Comparison of ENCODE assay signal across 8 mouse cellular contexts in genomic region chr4:125921550-125922316, GRCm38 (mm10).
A peak's percentile ranks its signal among the peaks of the same experiment; 100 is the strongest.
DNase-seq lines count a peak whose midpoint lies in the region; ATAC-seq and TF ChIP-seq lines count a peak whose summit lies in the region.
"Had no signal": no experiment of that assay in that cellular context is flagged by ENCODE, and none has a peak within 500 bp of the region (broad histone marks: within the 10 kb centered on the region; RNA-seq: fewer than 3 reads in every experiment).

No protein-coding gene starts in this region.

- no peak overlapping the region for H3K27ac ChIP-seq in forebrain, embryonic 14.5 days (ENCODE audit: low read depth, low read length)
- peak overlapping the region; percentile 94 for H3K27ac ChIP-seq in kidney, embryonic 15.5 days
- no peak overlapping the region for H3K27ac ChIP-seq in liver, postnatal 0 days (ENCODE audit: low read depth)

- ATAC-seq in forebrain, embryonic 14.5 days: peak; percentile 63
- ATAC-seq in kidney, embryonic 15.5 days (replicated peaks; ENCODE audit: low FRiP score): peak; percentile 67
- no peak for ATAC-seq in liver, postnatal 0 days

- H3K9ac ChIP-seq in forebrain, embryonic 14.5 days (ENCODE audit: low read length): no peak overlapping the region; the same call in 1 of the 2 replicates
- H3K9ac ChIP-seq in kidney, embryonic 15.5 days: 0 out of 2 replicates have a peak overlapping the region, but pooled peaks have one; percentile 26
- H3K9ac ChIP-seq in liver, postnatal 0 days (replicated peaks): no peak overlapping the region

- DNase-seq in right cerebral cortex, adult 2 months (ENCODE audit: low spot score in 2 of 2): peak; percentile 35 to 46
- DNase-seq in right cerebral cortex, adult 18-20 months: no peak
- DNase-seq in brain, embryonic 14.5 days (ENCODE audit: low read depth): peak; percentile 85
- DNase-seq in forebrain, embryonic 14.5 days (ENCODE audit: low spot score): peak; percentile 79
- peak; percentile 32 for DNase-seq in liver, postnatal 0 days
- peak; percentile 33 to 74 for DNase-seq in urinary bladder, postnatal 4 days (ENCODE audit: low spot score in 2 of 2)

- H3K9me3 ChIP-seq in forebrain, embryonic 14.5 days (replicated peaks; ENCODE audit: control insufficient read depth, low read length): no peaks in the 10 kb centered on the region
- H3K9me3 ChIP-seq in kidney, embryonic 15.5 days (replicated peaks): no peaks in the 10 kb centered on the region
- H3K9me3 ChIP-seq in liver, postnatal 0 days (ENCODE audit: low read length): no peaks in the 10 kb centered on the region
- H3K9me3 ChIP-seq: megakaryocyte, embryonic 14.5 days had no signal

- 3% methylated on average over 19 of the region's 19 CpGs for WGBS in forebrain, embryonic 14.5 days
- WGBS in kidney, embryonic 15.5 days: 10% methylated on average over 19 of the region's 19 CpGs
- WGBS in liver, postnatal 0 days (ENCODE audit: insufficient replicate concordance): 18% methylated on average over 19 of the region's 19 CpGs

- peak overlapping the region; percentile 4 for H3K4me2 ChIP-seq in forebrain, embryonic 14.5 days (ENCODE audit: low read length)
- peak overlapping the region; percentile 52 for H3K4me2 ChIP-seq in kidney, embryonic 15.5 days
- H3K4me2 ChIP-seq in liver, postnatal 0 days (ENCODE audit: low read depth, low read length): no peak overlapping the region

- no peaks in the 10 kb centered on the region for H3K36me3 ChIP-seq in forebrain, embryonic 14.5 days (ENCODE audit: control insufficient read depth, insufficient read depth, low read length)
- H3K36me3 ChIP-seq in kidney, embryonic 15.5 days: no peaks in the 10 kb centered on the region
- no peaks in the 10 kb centered on the region for H3K36me3 ChIP-seq in liver, postnatal 0 days (replicated peaks; ENCODE audit: insufficient read depth, low read length)

- no peak overlapping the region for H3K4me3 ChIP-seq in forebrain, embryonic 14.5 days (ENCODE audit: low read depth, low read length)
- H3K4me3 ChIP-seq in kidney, embryonic 15.5 days (replicated peaks): peak overlapping the region; percentile 33
- no peak overlapping the region for H3K4me3 ChIP-seq in liver, postnatal 0 days (ENCODE audit: low read depth, low read length)
- H3K4me3 ChIP-seq: megakaryocyte, embryonic 14.5 days had no signal

- 0 out of 2 replicates have a peak, but pooled peaks cover 7% of the 10 kb centered on the region for H3K27me3 ChIP-seq in forebrain, embryonic 14.5 days (replicated peaks; ENCODE audit: control insufficient read depth, insufficient read depth, low read length)
- H3K27me3 ChIP-seq in kidney, embryonic 15.5 days: peaks cover 29% of the 10 kb centered on the region
- H3K27me3 ChIP-seq in liver, postnatal 0 days (ENCODE audit: insufficient read depth, low read length): 0 out of 2 replicates have a peak, but pooled peaks cover 3% of the 10 kb centered on the region

- H3K4me1 ChIP-seq in forebrain, embryonic 14.5 days (ENCODE audit: control insufficient read depth, insufficient read depth, low read length): peaks cover 25% of the 10 kb centered on the region
- peaks cover 44% of the 10 kb centered on the region for H3K4me1 ChIP-seq in kidney, embryonic 15.5 days
- no peaks in the 10 kb centered on the region for H3K4me1 ChIP-seq in liver, postnatal 0 days (ENCODE audit: insufficient read depth)
- H3K4me1 ChIP-seq: megakaryocyte, embryonic 14.5 days had no signal

- TF ChIP-seq EP300 in liver, postnatal 0 days (IDR thresholded peaks at IDR 0.05; ENCODE audit: low read depth): no peak

- TF ChIP-seq CTCF in brain, embryonic 14.5 days (IDR thresholded peaks at IDR 0.05; ENCODE audit: borderline replicate concordance, extremely low read depth, insufficient read depth, insufficient read length): peak; percentile 69
- no peak; the same call in 1 of the 2 replicates for TF ChIP-seq CTCF in liver, postnatal 0 days (IDR thresholded peaks at IDR 0.05; ENCODE audit: low read depth)

- no peak for TF ChIP-seq POLR2A in brain, embryonic 14.5 days (IDR thresholded peaks at IDR 0.05; ENCODE audit: borderline replicate concordance, extremely low read depth, insufficient read depth, insufficient read length, poor library complexity, severe bottlenecking)
